Comparison of ENCODE assay signal across 11 mouse cellular contexts in the genomic region with DNA sequence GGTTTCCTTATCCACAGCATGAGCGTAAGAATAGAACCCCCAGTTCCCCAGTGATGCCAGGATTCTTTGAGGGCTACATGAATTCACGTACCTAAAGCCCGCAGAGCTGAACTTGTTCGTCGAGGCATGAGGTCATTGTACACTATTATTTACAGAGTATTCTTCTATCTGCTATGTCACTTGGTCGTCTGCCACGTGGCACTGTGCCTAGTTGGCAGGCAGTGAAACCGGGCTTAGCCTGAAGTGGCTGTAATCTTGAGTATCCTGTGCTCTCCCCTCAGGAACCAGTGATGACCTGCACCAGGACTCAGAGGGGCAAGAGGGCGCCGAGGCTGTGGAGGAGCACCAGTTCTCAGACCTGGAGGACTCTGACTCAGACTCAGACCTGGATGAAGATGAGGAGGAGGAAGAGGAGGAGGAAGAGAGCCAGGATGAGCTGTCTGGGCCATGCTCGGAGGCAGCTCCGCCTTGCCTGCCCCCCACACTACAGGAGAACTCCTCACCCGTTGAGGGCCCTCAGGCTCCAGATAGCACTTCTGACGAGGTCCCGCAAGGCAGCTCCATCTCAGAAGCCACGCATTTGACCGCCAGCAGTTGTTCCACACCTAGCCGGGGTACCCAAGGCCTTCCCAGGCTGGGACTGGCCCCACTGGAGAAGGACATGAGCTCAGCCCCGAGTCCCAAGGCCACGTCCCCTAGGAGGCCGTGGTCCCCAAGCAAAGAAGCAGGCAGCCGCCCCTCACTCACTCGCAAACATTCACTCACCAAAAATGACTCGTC. TPM values are rescaled to one million over a fixed set of nuclear protein-coding genes. Genes with fewer than 3 reads are reported as not detected.
DNase-seq lines count a peak whose midpoint lies in the region; ATAC-seq and TF ChIP-seq lines count a peak whose summit lies in the region.
"Had no signal": no experiment of that assay in that cellular context is flagged by ENCODE, and none has a peak within 500 bp of the region (broad histone marks: within the 10 kb centered on the region; RNA-seq: fewer than 3 reads in every experiment).

No protein-coding gene starts in this region.

- ATAC-seq in hindbrain, postnatal 0 days = no peak
- no peak for ATAC-seq in hindbrain, embryonic 13.5 days (ENCODE audit: low FRiP score)
- ATAC-seq in heart, embryonic 16.5 days (replicated peaks; ENCODE audit: extremely low read depth, insufficient read depth, low FRiP score) = peak; percentile 89

- no peak overlapping the region for H3K27ac ChIP-seq in hindbrain, postnatal 0 days
- H3K27ac ChIP-seq in hindbrain, embryonic 13.5 days = no peak overlapping the region; the same call in 1 of the 2 replicates
- peak overlapping the region; percentile 41 for H3K27ac ChIP-seq in heart, embryonic 16.5 days (ENCODE audit: low read length)
- H3K27ac ChIP-seq: midbrain, embryonic 12.5 days had no signal

- TF ChIP-seq CTCF in hindbrain, postnatal 0 days (IDR thresholded peaks at IDR 0.05; ENCODE audit: low read depth) = no peak

- H3K9me3 ChIP-seq in hindbrain, postnatal 0 days (ENCODE audit: low read length) = no peaks in the 10 kb centered on the region
- no peaks in the 10 kb centered on the region for H3K9me3 ChIP-seq in hindbrain, embryonic 13.5 days
- H3K9me3 ChIP-seq in heart, embryonic 16.5 days (replicated peaks; ENCODE audit: control insufficient read depth, low read length) = no peaks in the 10 kb centered on the region
- H3K9me3 ChIP-seq: midbrain, embryonic 12.5 days had no signal

- WGBS in hindbrain, postnatal 0 days = 62% methylated on average over 24 of the region's 24 CpGs
- WGBS in hindbrain, embryonic 13.5 days = 76% methylated on average over 24 of the region's 24 CpGs
- 41% methylated on average over 24 of the region's 24 CpGs for WGBS in heart, embryonic 16.5 days

- no peak overlapping the region for H3K4me2 ChIP-seq in hindbrain, postnatal 0 days (ENCODE audit: low read depth, low read length)
- H3K4me2 ChIP-seq in hindbrain, embryonic 13.5 days = no peak overlapping the region
- H3K4me2 ChIP-seq in heart, embryonic 16.5 days (ENCODE audit: low read depth, low read length) = no peak overlapping the region
- H3K4me2 ChIP-seq: midbrain, embryonic 12.5 days had no signal

- DNase-seq in hindbrain, postnatal 0 days (ENCODE audit: low spot score) = peak; percentile 77
- DNase-seq in adrenal gland, postnatal 10 days = peak; percentile 95
- DNase-seq in lung, postnatal 25 days (ENCODE audit: low spot score) = peak; percentile 85
- DNase-seq in spleen, adult 12 weeks (ENCODE audit: low spot score) = no peak
- no peak for DNase-seq in thymus, postnatal 10 days (ENCODE audit: low spot score in 2 of 2)
- no peak for DNase-seq in right cerebral cortex, postnatal 10 days (ENCODE audit: low spot score in 2 of 2)

- H3K4me1 ChIP-seq in hindbrain, postnatal 0 days (ENCODE audit: insufficient read depth, low read length) = no peaks in the 10 kb centered on the region
- peaks cover 20% of the 10 kb centered on the region for H3K4me1 ChIP-seq in hindbrain, embryonic 13.5 days (replicated peaks)
- H3K4me1 ChIP-seq in heart, embryonic 16.5 days (ENCODE audit: control insufficient read depth, insufficient read depth, low read length) = peaks cover 30% of the 10 kb centered on the region
- H3K4me1 ChIP-seq: midbrain, embryonic 12.5 days had no signal

- no peaks in the 10 kb centered on the region for H3K27me3 ChIP-seq in hindbrain, postnatal 0 days (ENCODE audit: insufficient read depth, low read length)
- H3K27me3 ChIP-seq in hindbrain, embryonic 13.5 days = 0 out of 2 replicates have a peak, but pooled peaks cover 5% of the 10 kb centered on the region
- H3K27me3 ChIP-seq in heart, embryonic 16.5 days (ENCODE audit: control insufficient read depth, insufficient read depth, low read length) = 0 out of 2 replicates have a peak, but pooled peaks cover 2% of the 10 kb centered on the region
- H3K27me3 ChIP-seq: midbrain, embryonic 12.5 days had no signal

- H3K4me3 ChIP-seq in hindbrain, postnatal 0 days (ENCODE audit: low read length) = no peak overlapping the region
- H3K4me3 ChIP-seq in hindbrain, embryonic 13.5 days = no peak overlapping the region
- H3K4me3 ChIP-seq in heart, embryonic 16.5 days (ENCODE audit: low read length) = no peak overlapping the region
- H3K4me3 ChIP-seq: erythroblast, embryonic 14.5 days; midbrain, embryonic 12.5 days had no signal

- H3K36me3 ChIP-seq in hindbrain, postnatal 0 days (ENCODE audit: insufficient read depth, low read length) = no peaks in the 10 kb centered on the region
- H3K36me3 ChIP-seq in hindbrain, embryonic 13.5 days = 0 out of 2 replicates have a peak, but pooled peaks cover 8% of the 10 kb centered on the region
- H3K36me3 ChIP-seq in heart, embryonic 16.5 days (ENCODE audit: control insufficient read depth, insufficient read depth) = no peaks in the 10 kb centered on the region
- H3K36me3 ChIP-seq: G1E; midbrain, embryonic 12.5 days had no signal

- H3K9ac ChIP-seq in hindbrain, postnatal 0 days (replicated peaks; ENCODE audit: low read length) = no peak overlapping the region
- no peak overlapping the region; the same call in none of the 2 replicates for H3K9ac ChIP-seq in hindbrain, embryonic 13.5 days
- H3K9ac ChIP-seq in heart, embryonic 16.5 days (ENCODE audit: low read length) = peak overlapping the region; percentile 39; the same call in 1 of the 2 replicates
- H3K9ac ChIP-seq: midbrain, embryonic 12.5 days had no signal

RNA-seq across cellular contexts. Expression of gene Edn2, which starts 29.4 kb away (rescaled TPM):
- total RNA-seq in hindbrain, postnatal 0 days (2014; rRNA removed) = 0.94 TPM in 1 of 2 replicates, not detected in the other
- 0.25 and 0.32 TPM in 2 replicates for polyA plus RNA-seq in hindbrain, postnatal 0 days (2015; fragmentation: Nextera tagmentation; extraction: Ambion mirVana)
- polyA plus RNA-seq in hindbrain, embryonic 13.5 days (2015; fragmentation: Nextera tagmentation; extraction: Ambion mirVana) = 0.12 TPM in 1 of 2 replicates, not detected in the other
- total RNA-seq in adrenal gland, postnatal 10 days (2021) = not detected
- polyA plus RNA-seq in heart, embryonic 16.5 days (2015; fragmentation: Nextera tagmentation; extraction: Ambion mirVana) = 0.42 and 0.47 TPM in 2 replicates
- total RNA-seq: G1E had no signal
- polyA plus RNA-seq: erythroblast, embryonic 14.5 days; G1E; midbrain, embryonic 12.5 days had no signal

Comparison
In these comparisons a context has a peak if more than half of its experiments do, and no peak if none do; other contexts are left out.
1. DNase-seq: peak in hindbrain, postnatal 0 days (single experiment), adrenal gland, postnatal 10 days (single experiment) and lung, postnatal 25 days (single experiment); none in spleen, adult 12 weeks (single experiment), thymus, postnatal 10 days (0 of 2) and right cerebral cortex, postnatal 10 days (0 of 2).